In the genomic region with DNA sequence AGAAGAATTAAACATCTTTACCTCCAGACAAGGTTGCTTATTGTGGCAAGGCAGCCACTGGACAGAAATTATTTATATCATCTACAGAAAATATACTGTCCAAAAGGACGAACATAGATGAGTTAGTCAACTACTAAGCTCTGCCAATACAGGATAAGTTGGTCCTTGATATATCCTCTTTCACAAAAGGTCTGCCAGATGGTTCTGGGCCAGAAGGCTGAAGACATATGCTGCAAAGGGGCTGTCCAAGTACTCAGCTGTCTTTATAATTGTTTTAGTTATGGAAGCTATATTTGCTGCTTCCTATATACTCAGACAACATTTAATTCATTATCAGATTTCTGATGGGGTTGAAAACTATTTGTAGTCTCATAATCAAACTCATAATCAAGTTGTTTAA, we compare ENCODE assay signal across 20 mouse cellular contexts.
DNase-seq lines count a peak whose midpoint lies in the region; ATAC-seq and TF ChIP-seq lines count a peak whose summit lies in the region.
"Had no signal": no experiment of that assay in that cellular context is flagged by ENCODE, and none has a peak within 500 bp of the region (broad histone marks: within the 10 kb centered on the region; RNA-seq: fewer than 3 reads in every experiment).

No protein-coding gene starts in this region.

- no peak for TF ChIP-seq CTCF in gastrocnemius, adult 2 months (IDR thresholded peaks at IDR 0.05)

- intact Hi-C loops in gastrocnemius, adult 2 months (cut with DNase I), result no loop called here

- no peak for ATAC-seq in cerebellum, adult (ENCODE audit: insufficient number of reproducible peaks, low FRiP score, low TSS enrichment)
- ATAC-seq: activated CD4-positive, CD25-positive, alpha-beta regulatory T cell, adult 4 months; forebrain, embryonic 15.5 days; intestine, postnatal 0 days; Patski had no signal

- peak; percentile 9 for DNase-seq in cerebellum, adult 11-12 months
- peak; percentile 51 for DNase-seq in brain, adult 2 months (ENCODE audit: low read depth, low spot score)
- peak; percentile 5 for DNase-seq in cerebellum, adult 8-10 months
- peak; percentile 52 to 55 for DNase-seq in cerebellum, postnatal 14 days
- DNase-seq in gastrocnemius, adult 2 months, result no peak
- DNase-seq in layer of hippocampus, adult 8-10 months (ENCODE audit: low spot score in 2 of 2), result no peak
- no peak for DNase-seq in lung, adult 18-20 months
- DNase-seq: adrenal gland, postnatal 14 days; gastrocnemius, postnatal 14 days; heart, adult 2 months; kidney, adult 8-10 months had no signal

- H3K4me3 ChIP-seq in gastrocnemius, adult 2 months, result no peak overlapping the region
- H3K4me3 ChIP-seq: embryonic facial prominence, embryonic 12.5 days; forebrain, embryonic 15.5 days; heart, adult 2 months; heart, embryonic 12.5 days; hindbrain, embryonic 10.5 days had no signal

- no peak overlapping the region for H3K27ac ChIP-seq in gastrocnemius, adult 2 months
- H3K27ac ChIP-seq: embryonic facial prominence, embryonic 12.5 days; forebrain, embryonic 15.5 days; heart, adult 2 months; hindbrain, embryonic 10.5 days; hindbrain, embryonic 14.5 days had no signal

Comparison
In these comparisons a context has a peak if more than half of its experiments do, and no peak if none do; other contexts are left out.
1. DNase-seq: peak in cerebellum, adult 11-12 months (single experiment), brain, adult 2 months (single experiment), cerebellum, adult 8-10 months (single experiment) and cerebellum, postnatal 14 days (2 of 2); none in gastrocnemius, adult 2 months (single experiment), layer of hippocampus, adult 8-10 months (0 of 2) and lung, adult 18-20 months (0 of 2).